ENCODE assay signal across 27 mouse cellular contexts in genomic region chr6:72208406-72209045, GRCm38 (mm10). TPM values are rescaled to one million over a fixed set of nuclear protein-coding genes. Genes with fewer than 3 reads are reported as not detected.
DNase-seq lines count a peak whose midpoint lies in the region; ATAC-seq lines count a peak whose summit lies in the region.
"Had no signal": no experiment of that assay in that cellular context is flagged by ENCODE, and none has a peak within 500 bp of the region (broad histone marks: within the 10 kb centered on the region; RNA-seq: fewer than 3 reads in every experiment).

No protein-coding gene starts in this region.

- peaks cover 12% of the 10 kb centered on the region for H3K4me1 ChIP-seq in embryonic facial prominence, embryonic 14.5 days (ENCODE audit: control insufficient read depth, insufficient read depth, low read length)
- H3K4me1 ChIP-seq: liver, embryonic 15.5 days had no signal

- no peaks in the 10 kb centered on the region for H3K27me3 ChIP-seq in embryonic facial prominence, embryonic 14.5 days (replicated peaks; ENCODE audit: control insufficient read depth, insufficient read depth, low read length)
- H3K27me3 ChIP-seq: intestine, embryonic 15.5 days; limb, embryonic 12.5 days had no signal

- peak; percentile 55 to 63 for DNase-seq in cerebellum, postnatal 10 days
- no peak for DNase-seq in cerebellum, adult 9-11 months
- DNase-seq in brain, adult 2 months (ENCODE audit: low read depth, low spot score): peak; percentile 18
- DNase-seq in embryonic facial prominence, embryonic 14.5 days (ENCODE audit: low spot score): no peak
- peak; percentile 55 for DNase-seq in yolk sac, embryonic 10.5 days (ENCODE audit: low spot score)
- no peak for DNase-seq in ovary, postnatal 14 days (ENCODE audit: low spot score)
- no peak for DNase-seq in gastrocnemius, postnatal 36 days
- DNase-seq: adrenal gland, postnatal 25 days; gastrocnemius, postnatal 10 days; heart, postnatal 36 days; kidney, adult 2 months; kidney, postnatal 4 days; layer of hippocampus, adult 9-11 months; lung, embryonic 14.5 days; lung, postnatal 14 days; midbrain, embryonic 14.5 days; right cerebral cortex, postnatal 25 days; thymus, postnatal 36 days had no signal

- WGBS in embryonic facial prominence, embryonic 14.5 days: 78% methylated on average over 6 of the region's 8 CpGs

- no peak overlapping the region for H3K4me2 ChIP-seq in embryonic facial prominence, embryonic 14.5 days (ENCODE audit: low read depth, low read length)
- H3K4me2 ChIP-seq: forebrain, embryonic 12.5 days; hindbrain, embryonic 12.5 days; intestine, embryonic 15.5 days; limb, embryonic 12.5 days; liver, embryonic 15.5 days; lung, embryonic 14.5 days had no signal

- no peak overlapping the region for H3K27ac ChIP-seq in embryonic facial prominence, embryonic 14.5 days (replicated peaks; ENCODE audit: low read depth, low read length)
- H3K27ac ChIP-seq: forebrain, embryonic 12.5 days; hindbrain, embryonic 12.5 days; hindbrain, postnatal 0 days; intestine, embryonic 15.5 days; limb, embryonic 12.5 days; liver, embryonic 15.5 days had no signal

- intact Hi-C loops in gastrocnemius, postnatal 36 days (cut with DNase I): no loop called here

- peak; percentile 20; the same call in 1 of the 2 replicates for ATAC-seq in embryonic facial prominence, embryonic 14.5 days (ENCODE audit: low read depth)
- ATAC-seq: CD4-positive, CD25-positive, alpha-beta regulatory T cell, adult 4 months; hindbrain, postnatal 0 days; intestine, embryonic 15.5 days had no signal

- no peaks in the 10 kb centered on the region for H3K9me3 ChIP-seq in embryonic facial prominence, embryonic 14.5 days (ENCODE audit: control insufficient read depth, low read length)
- H3K9me3 ChIP-seq: forebrain, embryonic 12.5 days; hindbrain, embryonic 12.5 days; intestine, embryonic 15.5 days; limb, embryonic 12.5 days; liver, embryonic 15.5 days had no signal

- H3K4me3 ChIP-seq in embryonic facial prominence, embryonic 14.5 days (ENCODE audit: low read depth, low read length): no peak overlapping the region
- H3K4me3 ChIP-seq: forebrain, embryonic 12.5 days; hindbrain, embryonic 12.5 days; intestine, embryonic 15.5 days; limb, embryonic 12.5 days; liver, embryonic 15.5 days had no signal

- H3K9ac ChIP-seq in embryonic facial prominence, embryonic 14.5 days (ENCODE audit: low read depth, low read length): no peak overlapping the region
- H3K9ac ChIP-seq: forebrain, embryonic 12.5 days; hindbrain, embryonic 12.5 days; intestine, embryonic 15.5 days; limb, embryonic 12.5 days; liver, embryonic 15.5 days; lung, embryonic 14.5 days had no signal

- peaks cover 5% of the 10 kb centered on the region for H3K36me3 ChIP-seq in embryonic facial prominence, embryonic 14.5 days (ENCODE audit: control insufficient read depth, insufficient read depth, low read length)
- H3K36me3 ChIP-seq: intestine, embryonic 15.5 days; liver, embryonic 15.5 days had no signal

RNA-seq across cellular contexts. Expression of gene Atoh8, which starts 26.9 kb away (rescaled TPM):
- 12.1 and 12.9 TPM in 2 replicates for polyA plus RNA-seq in embryonic facial prominence, embryonic 14.5 days (2014; fragmentation: Nextera tagmentation; extraction: Ambion mirVana)
- total RNA-seq in gastrocnemius, postnatal 36 days (2021): 1 to 10 TPM; 5.2 to 5.7 TPM
- total RNA-seq: granulocyte monocyte progenitor cell, adult 5-6 weeks; monocyte, adult 5-6 weeks had no signal
- polyA plus RNA-seq: CD4-positive, CD25-positive, alpha-beta regulatory T cell, adult 4 months had no signal

Comparison
In these comparisons a context has a peak if more than half of its experiments do, and no peak if none do; other contexts are left out.
1. DNase-seq: peak in cerebellum, postnatal 10 days (2 of 2), brain, adult 2 months (single experiment) and yolk sac, embryonic 10.5 days (single experiment); none in cerebellum, adult 9-11 months (single experiment), embryonic facial prominence, embryonic 14.5 days (single experiment), ovary, postnatal 14 days (single experiment) and gastrocnemius, postnatal 36 days (0 of 2).